Mouse (Mus musculus) liver, embryonic 16.5 days (tissue): ENCODE measurements around the gene 4930432K21Rik. TPM values are rescaled to one million over a fixed set of nuclear protein-coding genes. Genes with fewer than 3 reads are reported as not detected.
A peak's percentile ranks its signal among the peaks of the same experiment; 100 is the strongest.

Experiments used
- ATAC-seq: fragments of 200-750 bp; cut with Nextera tagmentation; 2 replicates; pipeline ENCODE4 v1.8.0; 2017; ENCODE audit warnings: low read depth, mild to moderate bottlenecking, moderate number of reproducible peaks, moderate library complexity
- H3K27ac ChIP-seq: fragments of 300-500 bp; sonication (generic); 2 replicates; pipeline ENCODE4 v1.5.1; 2014; ENCODE audit warnings: mild to moderate bottlenecking, low read length
- H3K27me3 ChIP-seq: fragments of 300-500 bp; sonication (generic); 2 replicates; pipeline ENCODE4 v1.6.1; 2014; ENCODE audit warnings: low read depth, low read length, mixed read lengths; ENCODE audit not compliant: control insufficient read depth, insufficient read depth
- H3K36me3 ChIP-seq: fragments of 300-500 bp; sonication (generic); 2 replicates; pipeline ENCODE4 v1.6.1; 2014; ENCODE audit warnings: mild to moderate bottlenecking; ENCODE audit not compliant: control insufficient read depth, insufficient read depth
- H3K4me1 ChIP-seq: fragments of 300-500 bp; sonication (generic); 2 replicates; pipeline ENCODE4 v1.6.1; 2014; ENCODE audit warnings: low read depth, low read length, mixed read lengths; ENCODE audit not compliant: control insufficient read depth
- H3K4me2 ChIP-seq: fragments of 300-500 bp; sonication (generic); 2 replicates; pipeline ENCODE4 v1.6.1; 2014; ENCODE audit warnings: low read depth, low read length, mixed read lengths
- H3K4me3 ChIP-seq: fragments of 300-500 bp; sonication (generic); 2 replicates; pipeline ENCODE4 v1.5.1; 2014; ENCODE audit warnings: low read depth, mild to moderate bottlenecking, low read length
- H3K9ac ChIP-seq: fragments of 300-500 bp; sonication (generic); 2 replicates; pipeline ENCODE4 v1.6.1; 2014; ENCODE audit warnings: low read depth, low read length
- H3K9me3 ChIP-seq: fragments of 300-500 bp; sonication (generic); replicated peaks from 2 replicates; pipeline ENCODE4 v1.6.1; 2016; ENCODE audit warnings: low read length; ENCODE audit not compliant: control insufficient read depth
- WGBS: fragments of 180-500 bp; shearing (Covaris S2); extraction: QIAGEN DNeasy Blood & Tissue Kit; methylation state at CpG from one replicate; pipeline ENCODE4 v1.1.7; 2014; ENCODE audit not compliant: insufficient replicate concordance; 5-methylcytosine and 5-hydroxymethylcytosine counted together
- polyA plus RNA-seq: library from polyadenylated mRNA; unstranded; fragments of >200 nt; fragmentation: Nextera tagmentation; extraction: Ambion mirVana; gene quantifications from 2 replicates; pipeline ENCODE4 v1.2.1, GENCODE M21; 2015

Gene 4930432K21Rik
- polyA plus RNA-seq, 1 experiment from 2014 or later = 0.26 TPM

GRCm38 (mm10) chr8:84106216-84107040 is 41.4 kb upstream of the 4930432K21Rik start:
- Histone ChIP-seq H3K4me1 (peaks cover 17% of the 10 kb centered on the region), H3K4me2 (no peak overlapping the region), H3K27ac (no peak overlapping the region), H3K9me3 (no peaks in the 10 kb centered on the region), H3K4me3 (no peak overlapping the region), H3K9ac (no peak overlapping the region), H3K27me3 (no peaks in the 10 kb centered on the region), H3K36me3 (no peaks in the 10 kb centered on the region)
- ATAC-seq = no peak
- WGBS = 77% methylated on average over 6 of the region's 6 CpGs

- Histone ChIP-seq H3K4me1 (no peaks in the 10 kb centered on the region), H3K9ac (no peak overlapping the region), H3K27ac (no peak overlapping the region), H3K27me3 (no peaks in the 10 kb centered on the region), H3K9me3 (no peaks in the 10 kb centered on the region), H3K4me2 (no peak overlapping the region), H3K36me3 (no peaks in the 10 kb centered on the region), H3K4me3 (no peak overlapping the region)
- 60% methylated on average over 6 of the region's 6 CpGs for WGBS
- ATAC-seq = no peak
Observed at GRCm38 (mm10) chr8:84115646-84116045, 32.2 kb upstream of the 4930432K21Rik start.

- no peaks in the 10 kb centered on the region for H3K4me1 ChIP-seq
- H3K27ac ChIP-seq = no peak overlapping the region
- no peak for ATAC-seq
- no peak overlapping the region for H3K4me3 ChIP-seq
- no peak overlapping the region for H3K4me2 ChIP-seq
- H3K27me3 ChIP-seq = no peaks in the 10 kb centered on the region
- no peaks in the 10 kb centered on the region for H3K36me3 ChIP-seq
- no peak overlapping the region for H3K9ac ChIP-seq
- 75% methylated on average over 3 of the region's 3 CpGs for WGBS
- no peaks in the 10 kb centered on the region for H3K9me3 ChIP-seq
Observed at GRCm38 (mm10) chr8:84122151-84122550, 25.7 kb upstream of the 4930432K21Rik start.

GRCm38 (mm10) chr8:84125656-84126055 is 22.2 kb upstream of the 4930432K21Rik start, which contains the start of gene Podnl1:
TSS of gene Podnl1 (plus strand) at chr8:84125989.
- H3K9me3 ChIP-seq = no peaks in the 10 kb centered on the region
- no peaks in the 10 kb centered on the region for H3K27me3 ChIP-seq
- ATAC-seq = 0 out of 2 replicates have a peak, but pooled peaks have one; percentile 7
- no peak within 1 kb of the TSS for H3K4me2 ChIP-seq
- 57% methylated on average over 9 of the region's 9 CpGs for WGBS
- no peak within 1 kb of the TSS for H3K4me3 ChIP-seq
- H3K9ac ChIP-seq = no peak within 1 kb of the TSS
- no peak within 1 kb of the TSS for H3K27ac ChIP-seq
- H3K4me1 ChIP-seq = no peaks in the 10 kb centered on the region
- no peaks in the 10 kb centered on the region for H3K36me3 ChIP-seq

- no peaks in the 10 kb centered on the region for H3K36me3 ChIP-seq
- no peak for ATAC-seq
- no peaks in the 10 kb centered on the region for H3K4me1 ChIP-seq
- H3K4me2 ChIP-seq = no peak overlapping the region
- H3K9me3 ChIP-seq = no peaks in the 10 kb centered on the region
- H3K4me3 ChIP-seq = no peak overlapping the region
- WGBS = 34% methylated on average over 2 of the region's 2 CpGs
- no peak overlapping the region for H3K9ac ChIP-seq
- H3K27me3 ChIP-seq = no peaks in the 10 kb centered on the region
- H3K27ac ChIP-seq = no peak overlapping the region
Observed at GRCm38 (mm10) chr8:84126742-84127141, 21.1 kb upstream of the 4930432K21Rik start.

GRCm38 (mm10) chr8:84127202-84127901 is 20.5 kb upstream of the 4930432K21Rik start:
- Histone ChIP-seq H3K4me2 (no peak overlapping the region), H3K27ac (no peak overlapping the region), H3K4me3 (no peak overlapping the region), H3K4me1 (no peaks in the 10 kb centered on the region), H3K9me3 (no peaks in the 10 kb centered on the region), H3K9ac (no peak overlapping the region), H3K27me3 (no peaks in the 10 kb centered on the region), H3K36me3 (no peaks in the 10 kb centered on the region)
- 42% methylated on average over 17 of the region's 17 CpGs for WGBS
- ATAC-seq = no peak

- Histone ChIP-seq H3K9me3 (no peaks in the 10 kb centered on the region), H3K4me1 (no peaks in the 10 kb centered on the region), H3K4me2 (no peak overlapping the region), H3K9ac (no peak overlapping the region), H3K27ac (no peak overlapping the region), H3K36me3 (no peaks in the 10 kb centered on the region), H3K4me3 (no peak overlapping the region), H3K27me3 (no peaks in the 10 kb centered on the region)
- no peak for ATAC-seq
- WGBS = 49% methylated on average over 8 of the region's 8 CpGs
Observed at GRCm38 (mm10) chr8:84128277-84128676, 19.5 kb upstream of the 4930432K21Rik start.

- no peaks in the 10 kb centered on the region for H3K9me3 ChIP-seq
- H3K4me1 ChIP-seq = no peaks in the 10 kb centered on the region
- H3K27me3 ChIP-seq = no peaks in the 10 kb centered on the region
- no peak overlapping the region for H3K27ac ChIP-seq
- no peak for ATAC-seq
- WGBS = 64% methylated on average over 30 of the region's 30 CpGs
- no peaks in the 10 kb centered on the region for H3K36me3 ChIP-seq
- H3K9ac ChIP-seq = no peak overlapping the region
- H3K4me3 ChIP-seq = no peak overlapping the region
- H3K4me2 ChIP-seq = no peak overlapping the region
Observed at GRCm38 (mm10) chr8:84130806-84131205, 17.0 kb upstream of the 4930432K21Rik start.

- H3K36me3 ChIP-seq = no peaks in the 10 kb centered on the region
- H3K4me3 ChIP-seq = no peak overlapping the region
- H3K27ac ChIP-seq = no peak overlapping the region
- no peak overlapping the region for H3K4me2 ChIP-seq
- no peaks in the 10 kb centered on the region for H3K9me3 ChIP-seq
- H3K27me3 ChIP-seq = no peaks in the 10 kb centered on the region
- no peak overlapping the region for H3K9ac ChIP-seq
- no peak for ATAC-seq
- WGBS = 54% methylated on average over 8 of the region's 8 CpGs
- no peaks in the 10 kb centered on the region for H3K4me1 ChIP-seq
Observed at GRCm38 (mm10) chr8:84132225-84132624, 15.6 kb upstream of the 4930432K21Rik start.
